Mouse (Mus musculus) liver, adult 2 months (tissue): ENCODE results near the gene Fyttd1. TPM values are rescaled to one million over a fixed set of nuclear protein-coding genes. Genes with fewer than 3 reads are reported as not detected.

ENCODE experiments used
- DNase-seq: peaks from one replicate; pipeline ENCODE4 v3.0.0-alpha.2; 2011; ENCODE audit warnings: low read depth, low spot score; ENCODE audit errors: extremely low read depth
- H3K27ac ChIP-seq: fragments of 200-500 bp; replicated peaks from 2 replicates; pipeline ENCODE4 v1.5.1; 2012; ENCODE audit warnings: low read depth, mild to moderate bottlenecking, control low read depth, inconsistent platforms, low read length; ENCODE audit not compliant: insufficient read depth
- H3K27me3 ChIP-seq: fragments of 200-500 bp; 2 replicates; pipeline ENCODE4 v1.6.1; 2012; ENCODE audit warnings: mild to moderate bottlenecking, moderate library complexity, low read length, inconsistent platforms; ENCODE audit not compliant: control insufficient read depth, insufficient read depth
- H3K36me3 ChIP-seq: fragments of 200-500 bp; 2 replicates; pipeline ENCODE4 v1.6.1; 2012; ENCODE audit warnings: low read length, inconsistent platforms; ENCODE audit not compliant: control insufficient read depth, insufficient read depth
- H3K4me1 ChIP-seq: fragments of 200-500 bp; 2 replicates; pipeline ENCODE4 v1.6.1; 2011; ENCODE audit warnings: low read length; ENCODE audit not compliant: control insufficient read depth, insufficient read depth
- H3K4me3 ChIP-seq: fragments of 200-500 bp; 2 replicates; pipeline ENCODE4 v1.5.1; 2011; ENCODE audit warnings: low read depth, mild to moderate bottlenecking, control low read depth, low read length, moderate library complexity; ENCODE audit not compliant: insufficient read depth
- H3K79me2 ChIP-seq: fragments of 200-500 bp; 2 replicates; pipeline ENCODE4 v1.6.1; 2012; ENCODE audit warnings: inconsistent platforms, mild to moderate bottlenecking, low read length, moderate library complexity; ENCODE audit not compliant: control insufficient read depth, insufficient read depth
- H3K9ac ChIP-seq: fragments of 200-500 bp; 2 replicates; pipeline ENCODE4 v1.6.1; 2012; ENCODE audit warnings: low read depth, mild to moderate bottlenecking, control low read depth, inconsistent platforms, low read length
- CTCF ChIP-seq: fragments of 200-500 bp; IDR thresholded peaks from 2 replicates; pipeline ENCODE4 v1.5.1; 2011; ENCODE audit warnings: low read depth, low read length, control low read depth
- POLR2A ChIP-seq: fragments of 200-500 bp; IDR thresholded peaks from 2 replicates; pipeline ENCODE4 v1.6.1; 2011; ENCODE audit warnings: low read length, control low read depth; ENCODE audit not compliant: insufficient read depth; ENCODE audit errors: extremely low read depth
- WGBS: fragments of 180-500 bp; shearing (Covaris S2); methylation state at CpG from one replicate; pipeline ENCODE4 v1.1.7; 2018; 5-methylcytosine and 5-hydroxymethylcytosine counted together
- polyA plus RNA-seq: library from polyadenylated mRNA; depleted of rRNA; stranded (reverse); fragments of >200 nt; gene quantifications from 2 replicates; pipeline ENCODE4 v1.2.3, GENCODE M21; 2012
- total RNA-seq: library from RNA; depleted of rRNA; stranded (reverse); fragments of >200 nt; gene quantifications from 2 replicates; pipeline ENCODE4 v1.2.3, GENCODE M21; 2014

Fyttd1 gene
- total and polyA plus RNA-seq, 2 experiments: 4.7 to 21.4 TPM

- Histone ChIP-seq H3K36me3 (no peaks in the 10 kb centered on the region), H3K27me3 (no peaks in the 10 kb centered on the region), H3K27ac (no peak overlapping the region), H3K79me2 (peaks cover 16% of the 10 kb centered on the region; the same call in 1 of the 2 replicates), H3K4me3 (no peak overlapping the region), H3K4me1 (0 out of 2 replicates have a peak, but pooled peaks cover 3% of the 10 kb centered on the region), H3K9ac (no peak overlapping the region)
- WGBS: 84% methylated on average over 5 of the region's 5 CpGs
- TF ChIP-seq CTCF (no peak), POLR2A (no peak)
- DNase-seq: no peak
Measured at GRCm38 (mm10) chr16:32942694-32943093, 65.4 kb downstream of the Fyttd1 start.

DNA sequence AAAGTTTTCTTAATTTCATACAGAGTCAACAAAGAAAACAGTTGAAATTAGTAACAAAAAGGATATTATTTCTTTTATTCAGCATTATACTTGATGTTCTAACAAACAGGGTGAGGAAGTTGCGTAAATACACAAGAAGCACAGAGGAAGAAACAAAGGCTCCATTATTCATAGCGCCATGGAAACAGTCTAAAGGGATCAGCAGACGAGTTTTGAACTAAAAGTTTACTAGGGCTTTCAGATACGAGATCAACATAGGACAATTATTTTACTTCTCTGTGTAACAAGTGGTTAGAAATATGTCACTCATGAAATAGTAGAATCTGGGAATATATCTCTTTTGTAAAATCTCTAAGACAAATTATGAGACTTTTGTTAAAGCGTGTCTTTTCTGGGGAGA, 68.1 kb downstream of the Fyttd1 start:
- Histone ChIP-seq H3K4me3 (no peak overlapping the region), H3K27ac (no peak overlapping the region), H3K9ac (no peak overlapping the region), H3K36me3 (no peaks in the 10 kb centered on the region), H3K79me2 (peaks cover 14% of the 10 kb centered on the region; the same call in 1 of the 2 replicates), H3K27me3 (no peaks in the 10 kb centered on the region), H3K4me1 (no peaks in the 10 kb centered on the region)
- WGBS: 92% methylated on average over 5 of the region's 5 CpGs
- no peak for DNase-seq
- TF ChIP-seq CTCF: no peak
- TF ChIP-seq POLR2A: no peak

DNA sequence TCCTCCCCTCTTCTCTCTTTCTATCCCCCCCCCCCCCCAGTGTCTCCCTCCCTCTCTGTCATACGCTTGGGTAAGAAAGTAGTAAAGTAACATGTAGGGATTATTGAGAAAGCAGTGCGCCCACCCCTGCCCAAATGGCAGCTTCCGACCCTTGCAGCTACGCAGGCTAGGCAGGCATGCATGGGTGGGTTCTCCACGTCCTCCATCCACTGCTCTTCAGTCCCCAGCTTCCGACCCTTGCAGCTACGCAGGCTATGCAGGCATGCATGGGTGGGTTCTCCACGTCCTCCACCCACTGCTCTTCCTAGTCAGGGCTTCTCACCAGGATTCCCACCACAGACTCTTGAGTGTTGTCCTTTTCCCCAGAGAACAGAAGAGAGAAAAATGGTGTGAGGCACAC, 70.7 kb downstream of the Fyttd1 start:
- Histone ChIP-seq H3K27ac (no peak overlapping the region), H3K9ac (no peak overlapping the region), H3K27me3 (no peaks in the 10 kb centered on the region), H3K79me2 (peaks cover 12% of the 10 kb centered on the region; the same call in 1 of the 2 replicates), H3K36me3 (no peaks in the 10 kb centered on the region; the same call in 1 of the 2 replicates), H3K4me1 (no peaks in the 10 kb centered on the region), H3K4me3 (no peak overlapping the region)
- 91% methylated on average over 8 of the region's 8 CpGs for WGBS
- no peak for DNase-seq
- TF ChIP-seq POLR2A: no peak
- no peak for TF ChIP-seq CTCF

DNA sequence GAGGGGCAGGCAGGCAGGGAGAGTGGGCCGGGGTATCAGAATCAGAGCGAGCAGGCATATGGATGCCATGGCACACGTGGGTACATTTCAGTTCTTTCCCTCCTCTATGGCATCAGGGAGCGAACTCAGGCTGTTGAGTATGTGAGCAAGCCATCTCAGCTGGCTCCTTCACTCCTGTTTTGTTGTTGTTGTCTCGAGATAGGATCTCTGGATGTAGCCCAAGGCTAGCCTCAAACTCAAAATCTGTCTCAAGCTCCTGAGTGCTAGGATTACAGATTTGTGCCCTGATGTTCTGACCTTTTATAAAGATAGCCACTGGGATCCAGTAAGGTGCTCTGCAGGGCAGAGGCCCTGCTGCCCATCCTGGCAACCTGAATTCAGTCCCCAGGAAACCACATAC, 71.4 kb downstream of the Fyttd1 start:
- WGBS: 91% methylated on average over 5 of the region's 5 CpGs
- no peak for DNase-seq
- H3K79me2 ChIP-seq: peaks cover 7% of the 10 kb centered on the region; the same call in 1 of the 2 replicates

DNA sequence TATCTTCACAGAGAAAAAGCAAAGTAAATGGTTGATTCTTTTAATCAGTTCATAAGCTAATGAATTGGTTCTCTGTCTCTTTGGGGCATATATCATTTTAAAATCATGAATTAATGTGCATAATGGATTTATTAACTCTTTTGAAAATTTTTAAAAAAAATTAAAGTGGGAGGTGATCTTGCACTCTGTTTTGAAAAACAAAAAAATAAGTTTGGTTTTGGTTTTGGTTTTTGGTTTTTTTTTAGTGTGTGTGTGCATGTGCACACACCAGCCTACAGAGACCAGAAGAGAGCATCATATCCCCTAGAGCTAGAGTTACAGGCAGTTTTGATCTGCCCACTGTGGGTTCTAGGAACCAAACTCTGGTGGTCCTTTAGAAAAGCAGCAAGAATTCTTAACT, 72.0 kb downstream of the Fyttd1 start:
- H3K79me2 ChIP-seq: peaks cover 5% of the 10 kb centered on the region; the same call in 1 of the 2 replicates
- H3K4me1 ChIP-seq: no peaks in the 10 kb centered on the region
- TF ChIP-seq CTCF (no peak), POLR2A (no peak)
- H3K27me3 ChIP-seq: no peaks in the 10 kb centered on the region
- no peak overlapping the region for H3K9ac ChIP-seq
- no peak for DNase-seq
- H3K4me3 ChIP-seq: no peak overlapping the region
- H3K36me3 ChIP-seq: no peaks in the 10 kb centered on the region; the same call in 1 of the 2 replicates
- no peak overlapping the region for H3K27ac ChIP-seq

More for the DNA sequence above, 71.4 kb downstream of the Fyttd1 start:
- no peak overlapping the region for H3K4me3 ChIP-seq
- H3K9ac ChIP-seq: no peak overlapping the region
- H3K4me1 ChIP-seq: no peaks in the 10 kb centered on the region
- TF ChIP-seq CTCF (no peak), POLR2A (no peak)
- no peaks in the 10 kb centered on the region for H3K27me3 ChIP-seq
- H3K36me3 ChIP-seq: no peaks in the 10 kb centered on the region; the same call in 1 of the 2 replicates
- no peak overlapping the region for H3K27ac ChIP-seq

GRCm38 (mm10) chr16:32951074-32951473, 73.8 kb downstream of the Fyttd1 start:
- Histone ChIP-seq H3K4me1 (no peaks in the 10 kb centered on the region), H3K79me2 (peaks cover 3% of the 10 kb centered on the region; the same call in 1 of the 2 replicates), H3K27me3 (no peaks in the 10 kb centered on the region), H3K36me3 (peaks cover 6% of the 10 kb centered on the region; the same call in 1 of the 2 replicates), H3K4me3 (no peak overlapping the region), H3K27ac (no peak overlapping the region), H3K9ac (no peak overlapping the region)
- WGBS: 89% methylated on average over 2 of the region's 2 CpGs
- no peak for TF ChIP-seq POLR2A
- TF ChIP-seq CTCF: peak; percentile 54
- DNase-seq: no peak
